Mouse (Mus musculus) neural tube, embryonic 15.5 days (tissue): Measurements from ENCODE around the gene Mog. TPM values are rescaled to one million over a fixed set of nuclear protein-coding genes. Genes with fewer than 3 reads are reported as not detected.

Experiments
- ATAC-seq: fragments of 200-750 bp; cut with Nextera tagmentation; 2 replicates; pipeline ENCODE4 v1.8.0; 2017; ENCODE audit warnings: mild to moderate bottlenecking, moderate TSS enrichment, moderate library complexity; ENCODE audit not compliant: low FRiP score
- H3K27ac ChIP-seq: fragments of 300-500 bp; sonication (generic); replicated peaks from 2 replicates; pipeline ENCODE4 v1.5.1; 2015; ENCODE audit warnings: mild to moderate bottlenecking, inconsistent platforms
- H3K27me3 ChIP-seq: fragments of 300-500 bp; sonication (generic); replicated peaks from 2 replicates; pipeline ENCODE4 v1.6.1; 2015; ENCODE audit warnings: inconsistent platforms
- H3K36me3 ChIP-seq: fragments of 300-500 bp; sonication (generic); 2 replicates; pipeline ENCODE4 v1.6.1; 2015; ENCODE audit warnings: inconsistent platforms
- H3K4me1 ChIP-seq: fragments of 300-500 bp; sonication (generic); 2 replicates; pipeline ENCODE4 v1.6.1; 2015; ENCODE audit warnings: inconsistent platforms
- H3K4me2 ChIP-seq: fragments of 300-500 bp; sonication (generic); 2 replicates; pipeline ENCODE4 v1.6.1; 2015; ENCODE audit warnings: inconsistent platforms, mild to moderate bottlenecking, moderate library complexity
- H3K4me3 ChIP-seq: fragments of 300-500 bp; sonication (generic); replicated peaks from 2 replicates; pipeline ENCODE4 v1.5.1; 2015; ENCODE audit warnings: mild to moderate bottlenecking, inconsistent platforms
- H3K9ac ChIP-seq: fragments of 300-500 bp; sonication (generic); replicated peaks from 2 replicates; pipeline ENCODE4 v1.6.1; 2015; ENCODE audit warnings: mild to moderate bottlenecking, inconsistent platforms
- H3K9me3 ChIP-seq: fragments of 300-500 bp; sonication (generic); replicated peaks from 2 replicates; pipeline ENCODE4 v1.6.1; 2016; ENCODE audit warnings: inconsistent platforms
- WGBS: fragments of 180-500 bp; shearing (Covaris S2); methylation state at CpG from one replicate; pipeline ENCODE4 v1.1.7; 2015; ENCODE audit warnings: mixed read lengths; 5-methylcytosine and 5-hydroxymethylcytosine counted together
- polyA plus RNA-seq: library from polyadenylated mRNA; unstranded; fragments of >200 nt; fragmentation: Nextera tagmentation; extraction: Ambion mirVana; gene quantifications from 2 replicates; pipeline ENCODE4 v1.2.1, GENCODE M21; 2015

The Mog gene
- polyA plus RNA-seq, 1 experiment from 2014 or later, result 2.0 TPM

- Histone ChIP-seq H3K4me1 (peaks cover 61% of the 10 kb centered on the region), H3K4me3 (peak overlapping the region; percentile 75), H3K27me3 (no peaks in the 10 kb centered on the region), H3K9me3 (no peaks in the 10 kb centered on the region), H3K27ac (no peak overlapping the region), H3K4me2 (peak overlapping the region; percentile 84), H3K9ac (peak overlapping the region; percentile 95; the same call in 1 of the 2 replicates), H3K36me3 (peaks cover 31% of the 10 kb centered on the region)
- 51% methylated on average over 4 of the region's 4 CpGs for whole genome bisulfite sequencing
- no peak for ATAC-seq
Observed at GRCm38 (mm10) chr17:37051745-37052144, 28.5 kb upstream of the Mog start.

DNA sequence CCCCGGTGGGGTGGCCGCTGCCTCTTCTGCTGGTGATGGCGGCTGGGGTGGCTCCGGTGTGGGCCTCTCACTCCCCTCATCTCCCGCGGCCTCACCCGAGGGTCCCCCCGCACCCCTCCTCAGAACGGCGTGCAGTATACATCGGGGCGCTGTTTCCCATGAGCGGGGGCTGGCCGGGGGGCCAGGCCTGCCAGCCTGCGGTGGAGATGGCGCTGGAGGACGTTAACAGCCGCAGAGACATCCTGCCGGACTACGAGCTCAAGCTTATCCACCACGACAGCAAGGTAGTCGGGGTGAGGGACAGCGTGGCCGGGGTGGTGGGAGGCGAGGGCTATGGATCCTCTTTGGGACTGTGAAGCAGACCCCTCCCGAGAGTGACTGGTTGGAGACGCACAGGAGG, 27.7 kb upstream of the Mog start:
- Histone ChIP-seq H3K4me3 (peak overlapping the region; percentile 75), H3K4me1 (peaks cover 61% of the 10 kb centered on the region), H3K9me3 (no peaks in the 10 kb centered on the region), H3K9ac (peak overlapping the region; percentile 95), H3K27me3 (no peaks in the 10 kb centered on the region), H3K4me2 (peak overlapping the region; percentile 84), H3K36me3 (peaks cover 22% of the 10 kb centered on the region), H3K27ac (peak overlapping the region; percentile 86)
- WGBS, result 2% methylated on average over 27 of the region's 27 CpGs
- peak; percentile 25 for ATAC-seq

DNA sequence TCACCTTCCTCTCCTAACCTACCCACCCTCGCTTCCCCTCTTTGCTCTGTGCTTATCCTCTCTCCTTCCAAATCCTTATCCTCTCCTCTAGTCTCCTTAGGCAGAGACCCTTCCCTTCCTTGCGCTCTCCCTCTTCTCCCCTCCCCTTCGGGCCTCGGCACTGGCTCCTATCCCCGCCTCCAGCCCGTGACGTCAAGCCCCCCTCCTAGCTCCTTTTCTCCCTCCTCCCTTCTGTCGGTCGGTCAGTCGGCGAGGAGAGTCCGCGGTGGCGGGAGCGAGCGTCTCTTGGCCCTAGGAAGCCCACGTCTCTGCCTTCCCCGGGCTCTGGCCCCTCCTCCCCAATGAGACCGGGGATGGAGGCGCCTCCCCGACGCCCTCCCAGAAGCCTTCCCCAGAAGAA, 27.2 kb upstream of the Mog start:
- under 1% methylated on average over 22 of the region's 22 CpGs for WGBS
- peak; percentile 74 for ATAC-seq

GRCm38 (mm10) chr17:37049570-37050310, 26.5 kb upstream of the Mog start:
- Histone ChIP-seq H3K4me3 (peak overlapping the region; percentile 75), H3K4me1 (peaks cover 65% of the 10 kb centered on the region), H3K9ac (peak overlapping the region; percentile 95), H3K4me2 (peak overlapping the region; percentile 84), H3K27ac (peak overlapping the region; percentile 86), H3K9me3 (no peaks in the 10 kb centered on the region), H3K27me3 (no peaks in the 10 kb centered on the region), H3K36me3 (peaks cover 11% of the 10 kb centered on the region)
- 2% methylated on average over 39 of the region's 39 CpGs for WGBS
- ATAC-seq, result peak; percentile 20

More for the DNA sequence above, 27.2 kb upstream of the Mog start:
- peaks cover 61% of the 10 kb centered on the region for H3K4me1 ChIP-seq
- H3K27me3 ChIP-seq, result no peaks in the 10 kb centered on the region
- H3K4me3 ChIP-seq, result peak overlapping the region; percentile 75
- peak overlapping the region; percentile 86 for H3K27ac ChIP-seq
- H3K36me3 ChIP-seq, result peaks cover 17% of the 10 kb centered on the region
- peak overlapping the region; percentile 95 for H3K9ac ChIP-seq
- peak overlapping the region; percentile 84 for H3K4me2 ChIP-seq
- no peaks in the 10 kb centered on the region for H3K9me3 ChIP-seq

GRCm38 (mm10) chr17:37048383-37048782, 25.2 kb upstream of the Mog start:
- Histone ChIP-seq H3K36me3 (no peaks in the 10 kb centered on the region), H3K27me3 (no peaks in the 10 kb centered on the region), H3K4me3 (peak overlapping the region; percentile 90), H3K4me2 (peak overlapping the region; percentile 84), H3K9me3 (no peaks in the 10 kb centered on the region), H3K9ac (peak overlapping the region; percentile 48), H3K27ac (0 out of 2 replicates have a peak overlapping the region, but pooled peaks have one; percentile 97), H3K4me1 (peaks cover 65% of the 10 kb centered on the region)
- 70% methylated on average over 7 of the region's 7 CpGs for WGBS
- ATAC-seq, result no peak

DNA sequence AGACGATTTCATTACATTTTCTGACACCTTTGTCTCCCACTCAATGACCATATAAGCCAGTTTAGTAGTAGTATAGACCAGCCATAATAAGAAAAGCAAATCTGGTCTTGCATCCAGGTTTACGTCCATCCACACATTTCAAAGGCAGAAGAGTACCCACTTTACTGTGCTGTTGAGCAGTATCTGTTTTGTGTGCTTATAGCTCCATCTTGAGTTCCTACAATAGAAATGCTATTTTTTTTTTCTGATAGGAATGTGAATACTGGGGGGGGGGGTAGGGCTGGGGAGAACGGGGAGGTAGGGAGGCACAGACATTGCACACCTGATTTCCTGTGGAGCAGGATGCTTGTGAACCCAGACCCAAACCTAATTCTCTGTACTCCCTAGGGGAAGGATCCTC, 24.8 kb upstream of the Mog start:
- Histone ChIP-seq H3K27ac (peak overlapping the region; percentile 97; the same call in 1 of the 2 replicates), H3K36me3 (no peaks in the 10 kb centered on the region), H3K4me3 (peak overlapping the region; percentile 90), H3K27me3 (no peaks in the 10 kb centered on the region), H3K4me2 (peak overlapping the region; percentile 84), H3K4me1 (peaks cover 61% of the 10 kb centered on the region), H3K9ac (peak overlapping the region; percentile 98), H3K9me3 (no peaks in the 10 kb centered on the region)
- ATAC-seq, result no peak
- 21% methylated on average over 3 of the region's 3 CpGs for WGBS

DNA sequence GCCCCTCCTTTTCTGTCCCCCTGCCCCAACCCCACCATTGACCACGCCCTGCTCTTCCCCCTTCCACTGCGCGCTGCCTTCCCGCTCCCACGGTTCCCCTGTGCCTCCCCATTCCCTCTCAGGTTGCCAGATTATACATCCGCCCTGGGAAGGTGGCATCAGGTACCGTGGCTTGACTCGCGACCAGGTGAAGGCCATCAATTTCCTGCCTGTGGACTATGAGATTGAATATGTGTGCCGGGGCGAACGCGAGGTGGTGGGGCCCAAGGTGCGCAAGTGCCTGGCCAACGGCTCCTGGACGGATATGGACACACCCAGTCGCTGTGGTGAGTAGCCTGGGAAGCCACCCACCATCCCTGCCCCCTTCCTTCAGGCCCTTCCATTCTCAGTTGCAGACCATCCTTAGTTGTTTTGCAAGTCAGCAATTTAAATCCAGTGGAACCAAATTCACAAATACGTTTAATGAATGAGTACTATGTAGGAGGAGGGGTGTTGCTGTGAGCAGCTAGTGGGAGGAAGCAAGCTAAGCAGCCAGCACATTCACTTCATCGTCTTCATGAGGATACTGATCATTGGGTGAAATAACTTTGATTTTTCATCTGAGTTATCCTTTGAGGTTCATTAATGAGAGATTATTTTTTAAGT, 24.3 kb upstream of the Mog start:
- Histone ChIP-seq H3K4me1 (peaks cover 56% of the 10 kb centered on the region), H3K4me2 (peak overlapping the region; percentile 84), H3K27ac (peak overlapping the region; percentile 97), H3K9me3 (no peaks in the 10 kb centered on the region), H3K9ac (peak overlapping the region; percentile 98), H3K27me3 (no peaks in the 10 kb centered on the region), H3K4me3 (peak overlapping the region; percentile 90), H3K36me3 (no peaks in the 10 kb centered on the region)
- 14% methylated on average over 19 of the region's 19 CpGs for WGBS
- no peak for ATAC-seq

DNA sequence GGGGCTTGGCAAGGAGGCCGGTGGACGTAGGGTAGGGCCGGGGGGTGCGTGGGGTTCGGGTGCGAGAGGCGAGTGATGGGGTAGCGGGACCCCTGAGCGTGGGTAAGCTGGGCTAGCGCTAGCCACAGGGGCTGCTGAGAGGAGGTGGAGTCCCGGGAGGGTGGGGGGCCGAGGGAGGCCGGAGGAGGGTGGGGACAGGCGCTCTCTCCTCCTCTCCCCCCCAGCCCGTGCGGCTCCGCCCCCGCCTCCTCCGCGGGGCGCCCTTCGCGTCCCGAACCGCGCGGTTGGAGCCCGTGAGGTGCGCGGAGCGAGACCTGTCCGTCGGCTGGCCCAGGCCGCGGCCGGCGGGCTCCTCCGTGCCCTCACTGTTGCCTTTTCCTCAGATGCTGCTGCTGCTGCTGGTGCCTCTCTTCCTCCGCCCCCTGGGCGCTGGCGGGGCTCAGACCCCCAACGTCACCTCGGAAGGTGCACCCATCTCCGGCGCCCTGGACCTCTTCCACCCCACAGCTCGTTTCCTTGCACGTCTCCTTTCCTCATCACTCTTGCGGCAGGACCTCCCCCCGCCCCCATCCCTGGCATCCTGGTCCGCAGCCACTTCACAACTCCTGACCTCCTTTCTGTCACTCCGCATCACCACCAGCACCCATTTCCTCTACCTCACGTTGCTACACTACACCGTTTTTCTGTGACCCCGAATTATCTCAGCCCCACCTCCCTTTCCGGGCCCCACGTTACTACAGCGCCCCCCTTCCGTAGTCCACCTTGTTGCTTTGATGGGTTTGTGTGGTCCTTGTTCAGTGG, 23.3 kb upstream of the Mog start:
- Histone ChIP-seq H3K9me3 (no peaks in the 10 kb centered on the region), H3K36me3 (no peaks in the 10 kb centered on the region), H3K4me2 (peak overlapping the region; percentile 84), H3K27me3 (no peaks in the 10 kb centered on the region), H3K4me3 (peak overlapping the region; percentile 90), H3K4me1 (peaks cover 47% of the 10 kb centered on the region), H3K9ac (peak overlapping the region; percentile 98), H3K27ac (peak overlapping the region; percentile 97)
- 1% methylated on average over 29 of the region's 58 CpGs for WGBS
- ATAC-seq, result peak; percentile 67

GRCm38 (mm10) chr17:37045611-37046311, 22.6 kb upstream of the Mog start, which contains the start of gene Gabbr1:
Gene Gabbr1 (plus strand): TSS chr17:37045966.
- Histone ChIP-seq H3K27me3 (no peaks in the 10 kb centered on the region), H3K36me3 (no peaks in the 10 kb centered on the region), H3K4me3 (peak within 1 kb of the TSS; percentile 90), H3K27ac (peak within 1 kb of the TSS; percentile 97), H3K4me1 (peaks cover 39% of the 10 kb centered on the region), H3K4me2 (peak within 1 kb of the TSS; percentile 84), H3K9ac (peak within 1 kb of the TSS; percentile 98), H3K9me3 (no peaks in the 10 kb centered on the region)
- ATAC-seq, result peak; percentile 85
- under 1% methylated on average over 37 of the region's 55 CpGs for WGBS

- H3K27ac ChIP-seq, result peak overlapping the region; percentile 97
- no peaks in the 10 kb centered on the region for H3K9me3 ChIP-seq
- ATAC-seq, result no peak
- peak overlapping the region; percentile 98 for H3K9ac ChIP-seq
- WGBS, result 73% methylated on average over 7 of the region's 7 CpGs
- H3K4me3 ChIP-seq, result peak overlapping the region; percentile 90
- H3K4me1 ChIP-seq, result peaks cover 33% of the 10 kb centered on the region
- H3K27me3 ChIP-seq, result no peaks in the 10 kb centered on the region
- H3K4me2 ChIP-seq, result peak overlapping the region; percentile 84
- no peaks in the 10 kb centered on the region for H3K36me3 ChIP-seq
Observed at GRCm38 (mm10) chr17:37044651-37045244, 21.6 kb upstream of the Mog start.
